In the genomic region with DNA sequence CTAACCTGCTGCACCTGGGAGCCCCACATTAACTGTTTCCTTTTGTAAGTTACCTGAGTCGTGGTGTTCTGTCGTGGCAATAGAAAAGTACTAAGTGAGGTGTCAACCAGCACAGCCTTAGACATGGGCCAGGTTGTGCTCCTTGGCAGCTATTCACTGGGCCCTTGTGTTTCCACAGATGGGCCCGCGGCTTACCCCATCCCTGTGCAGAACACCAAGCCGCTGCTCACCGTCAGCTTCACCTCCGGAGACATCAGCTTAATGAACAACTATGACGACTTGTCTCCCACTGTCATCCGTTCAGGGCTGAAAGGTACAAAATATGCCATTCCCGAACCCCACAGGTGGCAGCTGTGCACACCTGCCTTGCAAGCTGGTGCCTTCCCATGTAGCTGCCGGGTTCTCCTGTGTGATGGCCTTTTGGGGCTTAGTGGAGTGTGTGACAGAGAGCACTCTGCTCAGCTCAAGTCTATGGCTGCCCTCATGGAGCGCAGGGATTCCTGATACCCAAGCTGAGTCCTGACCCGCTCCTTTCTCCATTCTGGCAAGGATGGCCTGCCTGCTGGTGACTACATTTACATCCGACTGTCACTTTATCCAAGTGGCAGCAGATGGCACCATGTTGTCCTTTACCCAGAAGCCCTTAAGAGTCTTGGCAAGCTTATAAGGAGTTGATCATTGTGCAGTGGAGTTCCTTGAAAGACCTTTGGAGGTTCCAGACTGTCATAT, we compare ENCODE assay signal across 21 mouse cellular contexts. TPM values are rescaled to one million over a fixed set of nuclear protein-coding genes. Genes with fewer than 3 reads are reported as not detected.
A peak's percentile ranks its signal among the peaks of the same experiment; 100 is the strongest.
DNase-seq lines count a peak whose midpoint lies in the region; ATAC-seq and TF ChIP-seq lines count a peak whose summit lies in the region.
"Had no signal": no experiment of that assay in that cellular context is flagged by ENCODE, and none has a peak within 500 bp of the region (broad histone marks: within the 10 kb centered on the region; RNA-seq: fewer than 3 reads in every experiment).

No protein-coding gene starts in this region.

- H3K27ac ChIP-seq in forebrain, postnatal 0 days (ENCODE audit: low read depth, low read length): no peak overlapping the region
- no peak overlapping the region for H3K27ac ChIP-seq in forebrain, embryonic 10.5 days
- H3K27ac ChIP-seq in heart, adult 2 months: no peak overlapping the region
- H3K27ac ChIP-seq: forebrain, embryonic 12.5 days; liver, embryonic 13.5 days; midbrain, embryonic 12.5 days; neural tube, embryonic 12.5 days had no signal

- 0 out of 2 replicates have a peak, but pooled peaks have one; percentile 45 for ATAC-seq in forebrain, postnatal 0 days
- no peak for ATAC-seq in inflammation-experienced regulatory T-cells, adult 6 months

- no peak for TF ChIP-seq CTCF in forebrain, postnatal 0 days (IDR thresholded peaks at IDR 0.05; ENCODE audit: low read depth)
- no peak for TF ChIP-seq CTCF in heart, adult 2 months (IDR thresholded peaks at IDR 0.05)

- no peak overlapping the region for H3K9ac ChIP-seq in forebrain, postnatal 0 days
- H3K9ac ChIP-seq in heart, adult 2 months (ENCODE audit: low read depth, low read length): no peak overlapping the region
- H3K9ac ChIP-seq: forebrain, embryonic 12.5 days; heart, embryonic 12.5 days; liver, embryonic 13.5 days; midbrain, embryonic 12.5 days; neural tube, embryonic 12.5 days had no signal

- DNase-seq in forebrain, postnatal 0 days: no peak
- DNase-seq in forebrain, embryonic 10.5 days (ENCODE audit: extremely low spot score, low spot score): no peak
- peak; percentile 94 for DNase-seq in brain, adult 2 months (ENCODE audit: low read depth, low spot score)
- peak; percentile 76 to 82 for DNase-seq in cerebellum, adult 18-20 months
- DNase-seq in cerebellum, postnatal 14 days: peak; percentile 74 to 79
- no peak for DNase-seq in heart, adult 2 months
- DNase-seq in B cell, adult 2 months: no peak
- DNase-seq: adrenal gland, postnatal 25 days; gastrocnemius, postnatal 10 days; kidney, adult 18-20 months; kidney, postnatal 14 days; liver, embryonic 13.5 days; lung, adult 2 months; lung, postnatal 14 days; thymus, adult 18-20 months; thymus, postnatal 36 days had no signal

- H3K79me2 ChIP-seq in heart, adult 2 months (replicated peaks; ENCODE audit: control insufficient read depth, insufficient read depth, low read length): no peaks in the 10 kb centered on the region

- no peaks in the 10 kb centered on the region for H3K4me1 ChIP-seq in forebrain, postnatal 0 days (ENCODE audit: insufficient read depth)
- no peaks in the 10 kb centered on the region for H3K4me1 ChIP-seq in forebrain, embryonic 10.5 days
- H3K4me1 ChIP-seq in heart, adult 2 months (ENCODE audit: control insufficient read depth, insufficient read depth, low read length): no peaks in the 10 kb centered on the region
- H3K4me1 ChIP-seq: forebrain, embryonic 12.5 days; liver, embryonic 13.5 days; midbrain, embryonic 12.5 days; neural tube, embryonic 12.5 days had no signal

- WGBS in forebrain, postnatal 0 days: 88% methylated on average over 14 of the region's 14 CpGs
- 93% methylated on average over 14 of the region's 14 CpGs for WGBS in forebrain, embryonic 10.5 days
- 95% methylated on average over 14 of the region's 14 CpGs for WGBS in heart, adult 2 months

- H3K27me3 ChIP-seq in forebrain, postnatal 0 days (ENCODE audit: insufficient read depth, low read length): no peaks in the 10 kb centered on the region
- no peaks in the 10 kb centered on the region for H3K27me3 ChIP-seq in forebrain, embryonic 10.5 days (ENCODE audit: poor library complexity, severe bottlenecking)
- no peaks in the 10 kb centered on the region for H3K27me3 ChIP-seq in heart, adult 2 months (ENCODE audit: control insufficient read depth, insufficient read depth, low read length)
- H3K27me3 ChIP-seq: forebrain, embryonic 12.5 days; heart, embryonic 12.5 days; liver, embryonic 13.5 days; midbrain, embryonic 12.5 days; neural tube, embryonic 12.5 days had no signal

- no peak for TF ChIP-seq EP300 in heart, adult 2 months (IDR thresholded peaks at IDR 0.05; ENCODE audit: insufficient read depth, low read depth, low read length)

- intact Hi-C loops in heart, adult 2 months (cut with DNase I): no loop called here

- no peak overlapping the region for H3K4me3 ChIP-seq in forebrain, postnatal 0 days (ENCODE audit: low read depth, low read length)
- no peak overlapping the region for H3K4me3 ChIP-seq in forebrain, embryonic 10.5 days
- no peak overlapping the region for H3K4me3 ChIP-seq in heart, adult 2 months
- H3K4me3 ChIP-seq: forebrain, embryonic 12.5 days; heart, embryonic 12.5 days; liver, embryonic 13.5 days; midbrain, embryonic 12.5 days; neural tube, embryonic 12.5 days had no signal

- peaks cover 46% of the 10 kb centered on the region for H3K36me3 ChIP-seq in forebrain, postnatal 0 days (ENCODE audit: insufficient read depth)
- peaks cover 64% of the 10 kb centered on the region for H3K36me3 ChIP-seq in forebrain, embryonic 10.5 days (replicated peaks)
- no peaks in the 10 kb centered on the region for H3K36me3 ChIP-seq in heart, adult 2 months (ENCODE audit: control insufficient read depth, insufficient read depth, low read length)

- no peaks in the 10 kb centered on the region for H3K9me3 ChIP-seq in forebrain, postnatal 0 days (ENCODE audit: low read length)
- no peaks in the 10 kb centered on the region for H3K9me3 ChIP-seq in forebrain, embryonic 10.5 days
- H3K9me3 ChIP-seq: forebrain, embryonic 12.5 days; heart, embryonic 12.5 days; liver, embryonic 13.5 days; midbrain, embryonic 12.5 days; neural tube, embryonic 12.5 days had no signal

- no peak overlapping the region for H3K4me2 ChIP-seq in forebrain, postnatal 0 days (ENCODE audit: low read depth)
- H3K4me2 ChIP-seq: forebrain, embryonic 12.5 days; heart, embryonic 12.5 days; liver, embryonic 13.5 days; midbrain, embryonic 12.5 days; neural tube, embryonic 12.5 days had no signal

- no peak for TF ChIP-seq POLR2A in heart, adult 2 months (IDR thresholded peaks at IDR 0.05; ENCODE audit: insufficient read depth, low read depth, low read length)

RNA-seq across cellular contexts. Expression of a gene that starts 55.0 kb away (rescaled TPM):
- 62.2 and 71.9 TPM in 2 replicates for total RNA-seq in forebrain, postnatal 0 days (2014; rRNA removed)
- polyA plus RNA-seq in forebrain, postnatal 0 days (2015; fragmentation: Nextera tagmentation; extraction: Ambion mirVana): 40.3 and 59.0 TPM in 2 replicates
- 22.7 and 23.3 TPM in 2 replicates for polyA plus RNA-seq in forebrain, embryonic 10.5 days (2016; fragmentation: Nextera tagmentation; extraction: Ambion mirVana)
- polyA plus RNA-seq in inflammation-experienced regulatory T-cells, adult 6 months (2017; shearing (Covaris generic)): 10 to 100 TPM; 15.2 to 18.8 (median 15.3) TPM
- 1 to 10 TPM; 7.0 to 8.1 TPM for total RNA-seq in heart, adult 2 months (2021)
- 10.2 and 14.5 TPM in 2 replicates for polyA plus RNA-seq in heart, adult 2 months (2012; rRNA removed)

Comparison
In these comparisons a context has a peak if more than half of its experiments do, and no peak if none do; other contexts are left out.
1. DNase-seq: peak in brain, adult 2 months (single experiment), cerebellum, adult 18-20 months (2 of 2) and cerebellum, postnatal 14 days (2 of 2); none in forebrain, postnatal 0 days (single experiment), forebrain, embryonic 10.5 days (single experiment), heart, adult 2 months (0 of 2) and B cell, adult 2 months (0 of 2).